Mouse (Mus musculus): ENCODE measurements around the gene Kcnc4.

GRCm38 (mm10) chr3:107504542-107504941, 45.2 kb upstream of the Kcnc4 start:
- TF ChIP-seq CTCF (IDR thresholded peaks at IDR 0.05) (no peak), POLR2A (IDR thresholded peaks at IDR 0.05; ENCODE audit: insufficient read depth, low read depth, low read length) (no peak), EP300 (IDR thresholded peaks at IDR 0.05; ENCODE audit: insufficient read depth, low read depth, low read length) (no peak)

Measured in heart, adult 2 months (tissue).